Mouse (Mus musculus) heart, embryonic 16.5 days (tissue): ENCODE results near the gene Slc25a48. TPM values are rescaled to one million over a fixed set of nuclear protein-coding genes. Genes with fewer than 3 reads are reported as not detected.

ENCODE experiments used
- ATAC-seq: fragments of 200-750 bp; cut with Nextera tagmentation; replicated peaks from 2 replicates; pipeline ENCODE4 v1.8.0; 2017; ENCODE audit warnings: moderate number of reproducible peaks; ENCODE audit not compliant: insufficient read depth, low FRiP score; ENCODE audit errors: extremely low read depth
- H3K27ac ChIP-seq: fragments of 300-500 bp; sonication (generic); 2 replicates; pipeline ENCODE4 v1.5.1; 2014; ENCODE audit warnings: mild to moderate bottlenecking, low read length, control low read depth, moderate library complexity
- H3K27me3 ChIP-seq: fragments of 300-500 bp; sonication (generic); 2 replicates; pipeline ENCODE4 v1.6.1; 2014; ENCODE audit warnings: low read length, mixed read lengths; ENCODE audit not compliant: control insufficient read depth, insufficient read depth
- H3K36me3 ChIP-seq: fragments of 300-500 bp; sonication (generic); 2 replicates; pipeline ENCODE4 v1.6.1; 2014; ENCODE audit not compliant: control insufficient read depth, insufficient read depth
- H3K4me1 ChIP-seq: fragments of 300-500 bp; sonication (generic); 2 replicates; pipeline ENCODE4 v1.6.1; 2014; ENCODE audit warnings: low read length, mixed read lengths; ENCODE audit not compliant: control insufficient read depth, insufficient read depth
- H3K4me2 ChIP-seq: fragments of 300-500 bp; sonication (generic); 2 replicates; pipeline ENCODE4 v1.6.1; 2014; ENCODE audit warnings: low read depth, mild to moderate bottlenecking, control low read depth, low read length
- H3K4me3 ChIP-seq: fragments of 300-500 bp; sonication (generic); 2 replicates; pipeline ENCODE4 v1.5.1; 2014; ENCODE audit warnings: mild to moderate bottlenecking, control low read depth, low read length
- H3K9ac ChIP-seq: fragments of 300-500 bp; sonication (generic); 2 replicates; pipeline ENCODE4 v1.6.1; 2014; ENCODE audit warnings: low read length, control low read depth
- H3K9me3 ChIP-seq: fragments of 300-500 bp; sonication (generic); replicated peaks from 2 replicates; pipeline ENCODE4 v1.6.1; 2016; ENCODE audit warnings: low read length; ENCODE audit not compliant: control insufficient read depth
- WGBS: fragments of 180-500 bp; shearing (Covaris S2); extraction: QIAGEN DNeasy Blood & Tissue Kit; methylation state at CpG from one replicate; pipeline ENCODE4 v1.1.7; 2014; 5-methylcytosine and 5-hydroxymethylcytosine counted together
- polyA plus RNA-seq: library from polyadenylated mRNA; unstranded; fragments of >200 nt; fragmentation: Nextera tagmentation; extraction: Ambion mirVana; gene quantifications from 2 replicates; pipeline ENCODE4 v1.2.1, GENCODE M21; 2015

Gene Slc25a48
- polyA plus RNA-seq: 0.13 TPM in 1 of 2 replicates, not detected in the other

- WGBS: 4% methylated on average over 51 of the region's 51 CpGs
- H3K36me3 ChIP-seq: no peaks in the 10 kb centered on the region
- peak; percentile 58 for ATAC-seq
- H3K27ac ChIP-seq: no peak within 1 kb of the TSS
- H3K27me3 ChIP-seq: peaks cover 62% of the 10 kb centered on the region
- peak within 1 kb of the TSS; percentile 45 for H3K4me3 ChIP-seq
- H3K9ac ChIP-seq: no peak within 1 kb of the TSS; the same call in 1 of the 2 replicates
- peaks cover 8% of the 10 kb centered on the region for H3K4me1 ChIP-seq
- H3K9me3 ChIP-seq: no peaks in the 10 kb centered on the region
- H3K4me2 ChIP-seq: peak within 1 kb of the TSS; percentile 71
Observed at GRCm38 (mm10) chr13:56438211-56439075, at the start of gene Slc25a48. Gene Slc25a48 (plus strand): TSS chr13:56438355.

GRCm38 (mm10) chr13:56397572-56397971 is 40.6 kb upstream of the Slc25a48 start:
- no peaks in the 10 kb centered on the region for H3K9me3 ChIP-seq
- H3K27me3 ChIP-seq: no peaks in the 10 kb centered on the region
- no peak for ATAC-seq
- no peak overlapping the region for H3K9ac ChIP-seq
- 39% methylated on average over 5 of the region's 5 CpGs for WGBS
- no peak overlapping the region for H3K4me3 ChIP-seq
- no peak overlapping the region for H3K27ac ChIP-seq
- no peak overlapping the region for H3K4me2 ChIP-seq
- H3K36me3 ChIP-seq: no peaks in the 10 kb centered on the region
- 0 out of 2 replicates have a peak, but pooled peaks cover 3% of the 10 kb centered on the region for H3K4me1 ChIP-seq

GRCm38 (mm10) chr13:56401186-56401585 is 37.0 kb upstream of the Slc25a48 start:
- Histone ChIP-seq H3K27me3 (no peaks in the 10 kb centered on the region), H3K36me3 (no peaks in the 10 kb centered on the region), H3K9ac (no peak overlapping the region), H3K27ac (no peak overlapping the region), H3K4me2 (no peak overlapping the region), H3K4me1 (0 out of 2 replicates have a peak, but pooled peaks cover 3% of the 10 kb centered on the region), H3K9me3 (no peaks in the 10 kb centered on the region), H3K4me3 (no peak overlapping the region)
- no peak for ATAC-seq
- WGBS: 71% methylated on average over 4 of the region's 4 CpGs

- H3K36me3 ChIP-seq: no peaks in the 10 kb centered on the region
- H3K27ac ChIP-seq: no peak overlapping the region
- WGBS: 77% methylated on average over 8 of the region's 8 CpGs
- H3K4me3 ChIP-seq: no peak overlapping the region
- H3K27me3 ChIP-seq: no peaks in the 10 kb centered on the region
- no peak for ATAC-seq
- H3K9ac ChIP-seq: no peak overlapping the region
- no peaks in the 10 kb centered on the region for H3K9me3 ChIP-seq
- no peaks in the 10 kb centered on the region for H3K4me1 ChIP-seq
- no peak overlapping the region for H3K4me2 ChIP-seq
Observed at GRCm38 (mm10) chr13:56403381-56404086, 34.6 kb upstream of the Slc25a48 start.

GRCm38 (mm10) chr13:56404511-56405140 is 33.5 kb upstream of the Slc25a48 start:
- Histone ChIP-seq H3K4me3 (no peak overlapping the region), H3K4me1 (no peaks in the 10 kb centered on the region), H3K27me3 (no peaks in the 10 kb centered on the region), H3K36me3 (no peaks in the 10 kb centered on the region), H3K9ac (no peak overlapping the region), H3K27ac (no peak overlapping the region), H3K9me3 (no peaks in the 10 kb centered on the region), H3K4me2 (no peak overlapping the region)
- 62% methylated on average over 6 of the region's 6 CpGs for WGBS
- ATAC-seq: no peak

GRCm38 (mm10) chr13:56412286-56412873 is 25.8 kb upstream of the Slc25a48 start:
- Histone ChIP-seq H3K9ac (no peak overlapping the region), H3K9me3 (peaks cover 10% of the 10 kb centered on the region), H3K27ac (no peak overlapping the region), H3K4me3 (no peak overlapping the region), H3K36me3 (no peaks in the 10 kb centered on the region), H3K4me1 (0 out of 2 replicates have a peak, but pooled peaks cover 2% of the 10 kb centered on the region), H3K4me2 (no peak overlapping the region), H3K27me3 (no peaks in the 10 kb centered on the region)
- WGBS: 57% methylated on average over 9 of the region's 9 CpGs
- ATAC-seq: peak; percentile 77

GRCm38 (mm10) chr13:56418685-56419483 is 19.3 kb upstream of the Slc25a48 start:
- Histone ChIP-seq H3K9ac (no peak overlapping the region; the same call in 1 of the 2 replicates), H3K9me3 (peaks cover 4% of the 10 kb centered on the region), H3K27ac (no peak overlapping the region), H3K27me3 (peaks cover 2% of the 10 kb centered on the region; the same call in 1 of the 2 replicates), H3K36me3 (no peaks in the 10 kb centered on the region), H3K4me2 (no peak overlapping the region), H3K4me3 (no peak overlapping the region), H3K4me1 (no peaks in the 10 kb centered on the region)
- no peak for ATAC-seq
- 30% methylated on average over 13 of the region's 13 CpGs for WGBS

GRCm38 (mm10) chr13:56419538-56419937 is 18.6 kb upstream of the Slc25a48 start:
- no peak overlapping the region for H3K27ac ChIP-seq
- H3K36me3 ChIP-seq: no peaks in the 10 kb centered on the region
- H3K27me3 ChIP-seq: peaks cover 5% of the 10 kb centered on the region; the same call in 1 of the 2 replicates
- H3K4me1 ChIP-seq: no peaks in the 10 kb centered on the region
- no peak overlapping the region for H3K4me2 ChIP-seq
- H3K4me3 ChIP-seq: no peak overlapping the region
- WGBS: 65% methylated on average over 6 of the region's 6 CpGs
- no peak for ATAC-seq
- H3K9ac ChIP-seq: no peak overlapping the region
- H3K9me3 ChIP-seq: no peaks in the 10 kb centered on the region
